Mouse (Mus musculus): ENCODE data around the gene AI854703.

The AI854703 gene

GRCm38 (mm10) chr6:48626464-48626863 is at the start of gene AI854703:
TSS of gene AI854703 (plus strand) at chr6:48626764.
- DNase-seq (ENCODE audit: low spot score): no peak

DNA sequence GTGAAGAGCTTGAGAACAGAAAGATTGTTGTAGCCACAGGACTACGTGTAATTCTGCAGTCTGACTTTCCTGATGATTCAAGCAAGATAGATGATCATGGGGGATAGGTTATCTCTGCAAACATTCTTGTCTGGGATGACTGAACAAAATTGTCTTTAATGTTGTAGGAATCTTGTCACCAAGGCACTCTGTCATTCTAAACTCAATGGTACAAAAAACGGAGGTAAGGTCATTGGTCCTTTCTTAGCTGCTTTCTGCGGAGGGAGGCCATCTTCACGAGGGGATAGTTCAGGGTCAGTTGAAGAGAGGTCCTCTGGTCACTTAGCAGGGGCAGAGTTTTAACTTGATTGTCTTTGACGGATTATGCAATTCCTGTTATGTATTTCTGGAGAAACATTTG is 47.8 kb upstream of the AI854703 start:
- no peak for DNase-seq (ENCODE audit: low spot score)

- DNase-seq (ENCODE audit: low spot score): no peak
These were observed 47.3 kb upstream of the AI854703 start for GRCm38 (mm10) chr6:48579215-48579648.

- no peak for DNase-seq (ENCODE audit: low spot score)
These were observed 45.3 kb upstream of the AI854703 start for GRCm38 (mm10) chr6:48581257-48581656.

DNA sequence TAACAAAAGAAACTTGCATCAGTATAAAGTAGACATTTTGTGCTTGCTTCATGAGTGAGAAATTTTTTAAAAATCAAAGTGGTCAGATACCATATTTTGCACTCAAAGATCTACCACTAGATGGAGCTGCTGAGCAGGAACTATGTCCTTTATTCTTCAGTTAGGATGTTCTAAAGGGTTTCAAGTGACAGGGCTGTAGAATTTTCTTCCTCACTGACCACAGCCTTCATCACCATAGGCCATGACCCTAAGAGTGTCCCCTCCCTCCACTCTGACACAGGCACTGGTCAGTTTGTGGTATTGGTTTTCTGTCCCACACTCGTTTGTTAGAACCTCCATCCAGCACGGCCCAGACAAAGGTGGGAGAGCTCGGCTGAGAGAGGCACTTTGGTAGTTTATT is 44.5 kb upstream of the AI854703 start:
- peak; percentile 33 for DNase-seq (ENCODE audit: low spot score)

GRCm38 (mm10) chr6:48589194-48589750 is 37.3 kb upstream of the AI854703 start, which contains the start of gene Gm45021:
TSS of gene Gm45021 (plus strand) at chr6:48589610.
- DNase-seq (ENCODE audit: low spot score): no peak

DNA sequence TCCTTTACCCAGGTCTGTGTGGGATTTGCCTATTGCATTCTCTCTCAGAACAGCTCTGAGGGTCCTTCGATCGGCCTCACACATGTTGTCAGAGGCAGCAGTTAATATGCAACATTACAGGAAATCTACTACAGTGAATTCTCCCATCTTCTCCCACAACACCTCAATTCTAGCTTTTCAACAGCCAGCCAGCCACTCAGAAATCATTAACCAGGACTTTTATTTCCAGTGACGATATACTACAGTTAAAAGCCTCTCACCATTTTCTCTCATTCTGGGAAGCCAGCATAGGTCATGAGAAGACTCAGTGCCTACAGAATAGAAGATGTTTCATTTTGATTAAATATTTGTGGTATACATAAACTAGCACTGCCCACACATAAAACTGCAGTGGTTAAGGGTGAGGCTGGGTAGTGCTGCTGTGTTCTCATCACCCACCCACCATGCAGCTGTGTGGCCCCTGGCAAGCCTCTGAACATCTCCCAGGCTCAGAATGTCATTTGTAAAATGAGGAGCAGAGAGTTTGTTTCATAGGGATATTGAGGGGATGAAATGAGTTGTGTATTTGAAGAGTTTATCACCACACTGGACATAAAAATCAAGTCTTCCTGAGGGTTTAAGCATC is 35.2 kb upstream of the AI854703 start:
- no peak for DNase-seq (ENCODE audit: low spot score)

- DNase-seq (ENCODE audit: low spot score): no peak
These were observed 34.7 kb upstream of the AI854703 start for GRCm38 (mm10) chr6:48591871-48592270.

- DNase-seq (ENCODE audit: low spot score): peak; percentile 95
These were observed 33.2 kb upstream of the AI854703 start, which contains the start of the genes Repin1 and Gm44965 for GRCm38 (mm10) chr6:48593158-48594042. TSS of gene Repin1 (plus strand) at chr6:48593883. TSS of gene Gm44965 (plus strand) at chr6:48593941.

DNA sequence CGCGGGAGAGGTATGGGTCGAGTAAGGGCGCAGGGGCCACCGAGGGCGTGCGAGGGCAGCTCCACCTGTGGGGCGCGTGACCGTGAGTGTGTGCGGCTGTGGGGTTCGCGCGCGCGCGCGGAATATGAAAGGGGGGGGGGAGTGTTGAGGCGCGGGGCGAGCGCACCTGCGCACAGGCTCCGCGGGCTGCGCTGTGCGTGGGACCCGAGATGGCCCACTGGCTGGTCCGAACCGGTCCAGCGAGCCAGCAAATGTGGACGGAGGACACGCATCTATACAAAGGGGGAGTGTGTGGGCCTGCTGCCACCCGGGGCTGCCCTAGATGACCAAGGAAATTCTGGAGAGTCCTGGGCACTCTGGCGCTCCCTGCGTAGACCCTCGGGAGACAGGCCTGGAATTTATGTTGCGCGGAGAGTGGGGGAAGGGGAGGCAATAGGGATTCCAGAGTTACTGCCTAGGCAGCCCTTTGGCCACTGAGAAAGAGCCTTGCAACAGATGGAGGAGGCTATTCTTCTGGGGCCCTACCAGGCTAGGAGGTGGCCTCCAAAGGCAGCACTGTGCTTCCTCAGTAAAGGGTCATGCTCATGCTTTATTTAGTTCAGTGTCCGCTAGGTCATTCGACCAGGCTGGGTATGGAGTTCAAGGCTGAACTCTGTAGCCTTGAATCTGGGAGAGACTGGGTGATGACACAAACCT is 32.4 kb upstream of the AI854703 start:
- DNase-seq (ENCODE audit: low spot score): peak; percentile 28

DNA sequence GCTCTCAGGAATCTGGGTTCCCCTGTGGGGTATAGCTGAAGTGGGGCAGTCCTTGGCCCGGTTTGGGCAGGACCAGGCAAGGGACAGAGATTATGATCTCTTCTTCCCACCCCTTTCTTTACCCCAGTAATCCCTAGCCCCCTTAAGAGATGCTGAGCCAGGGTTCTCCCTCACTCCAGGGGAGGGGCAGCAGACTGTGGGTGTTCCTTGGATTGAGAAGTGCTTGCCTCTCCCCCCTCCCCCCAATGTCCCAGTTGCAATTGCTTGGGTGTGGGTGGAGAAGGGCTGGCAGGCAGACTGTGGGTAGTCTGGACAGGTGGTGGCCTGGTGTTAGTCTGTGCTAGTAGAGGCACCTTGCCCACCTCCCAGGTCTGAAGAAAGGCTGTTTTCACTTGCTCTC is 31.3 kb upstream of the AI854703 start:
- no peak for DNase-seq (ENCODE audit: low spot score)

GRCm38 (mm10) chr6:48596545-48597232 is 29.9 kb upstream of the AI854703 start:
- DNase-seq (ENCODE audit: low spot score): no peak

GRCm38 (mm10) chr6:48597233-48597625 is 29.3 kb upstream of the AI854703 start:
- no peak for DNase-seq (ENCODE audit: low spot score)

DNA sequence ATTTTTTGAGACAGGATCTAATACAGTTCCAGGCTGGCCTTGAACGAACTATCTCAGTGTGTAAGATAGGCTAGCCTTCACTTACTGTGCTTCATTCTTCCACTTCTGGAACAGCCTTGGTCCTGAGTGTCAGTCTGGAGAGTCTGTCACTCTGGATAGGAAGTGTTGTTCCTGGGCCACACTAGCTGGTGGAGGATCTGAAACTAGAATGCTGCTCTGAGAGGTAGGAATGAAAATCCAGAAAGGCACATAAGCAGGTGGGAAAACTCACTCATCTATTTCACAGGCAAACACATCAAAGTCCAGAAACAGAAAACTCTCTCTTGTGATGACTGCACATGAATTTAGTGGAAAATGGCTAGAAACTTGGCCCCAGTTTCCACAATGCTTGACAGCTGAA is 26.0 kb upstream of the AI854703 start:
- no peak for DNase-seq (ENCODE audit: low spot score)

- peak; percentile 96 for DNase-seq (ENCODE audit: low spot score)
These were observed 25.1 kb upstream of the AI854703 start, which contains the start of gene Zfp775 for GRCm38 (mm10) chr6:48601271-48602079. TSS of gene Zfp775 (plus strand) at chr6:48602063.

- DNase-seq (ENCODE audit: low spot score): no peak
These were observed 24.4 kb upstream of the AI854703 start for GRCm38 (mm10) chr6:48602080-48602741.

DNA sequence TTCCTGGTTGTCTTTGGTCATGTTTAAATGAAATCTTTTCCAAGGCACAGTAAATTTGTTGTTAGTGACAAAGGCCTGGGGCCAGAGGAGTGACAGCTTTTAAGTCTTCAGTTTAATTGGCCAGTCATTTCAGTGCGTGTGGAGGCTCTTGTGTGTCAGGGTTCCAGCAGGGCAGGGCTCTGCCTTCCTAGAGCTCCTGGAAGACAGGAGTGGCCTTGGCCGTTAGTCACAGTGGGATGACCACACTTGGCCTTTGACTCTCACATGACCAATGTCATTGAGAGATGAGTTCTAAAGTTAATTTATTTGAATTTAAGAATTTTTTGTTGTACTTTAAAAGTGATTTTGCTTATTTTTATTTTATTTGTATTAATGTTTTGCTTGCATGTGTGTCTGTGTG is 18.4 kb upstream of the AI854703 start:
- DNase-seq (ENCODE audit: low spot score): no peak

DNA sequence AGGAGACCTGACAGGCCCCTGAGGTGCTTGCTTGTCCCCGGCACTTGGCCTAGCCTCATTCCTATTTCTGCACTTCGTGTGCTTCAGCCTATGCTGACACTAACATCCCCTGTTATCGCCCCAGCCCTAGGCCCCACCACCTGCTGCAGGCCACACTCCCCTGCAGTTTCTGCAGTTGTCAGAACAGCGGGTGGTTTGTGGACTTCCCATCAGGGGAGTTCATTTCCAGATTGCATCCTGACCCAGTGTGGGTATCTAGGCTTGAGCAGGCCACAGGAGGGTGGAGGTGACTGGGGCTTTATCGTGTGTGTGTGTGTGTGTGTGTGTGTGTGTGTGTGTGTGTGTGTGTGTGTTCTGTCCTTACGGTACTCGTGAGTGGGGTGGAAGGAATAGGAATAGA is 17.1 kb upstream of the AI854703 start:
- no peak for DNase-seq (ENCODE audit: low spot score)

DNA sequence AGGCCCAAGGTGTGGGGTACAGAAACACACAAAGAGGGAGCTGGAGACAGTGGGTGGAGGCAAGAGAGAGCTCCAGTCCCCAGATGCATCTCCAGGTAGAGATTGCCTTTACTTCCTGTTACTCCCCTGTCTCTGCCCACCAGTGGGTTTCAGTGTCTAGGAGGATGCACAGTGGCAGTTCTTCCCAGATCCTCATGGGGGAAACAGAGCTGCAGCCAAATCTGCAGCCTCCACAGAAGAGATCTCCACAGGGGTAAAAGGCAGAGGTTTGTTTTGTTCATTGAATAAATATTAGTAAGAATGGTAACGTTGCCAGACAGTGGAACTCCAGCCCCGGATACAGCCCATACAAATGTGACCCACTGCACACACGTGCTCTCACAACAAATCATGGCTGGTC is 15.9 kb upstream of the AI854703 start:
- no peak for DNase-seq (ENCODE audit: low spot score)

GRCm38 (mm10) chr6:48613464-48613863 is 13.1 kb upstream of the AI854703 start:
- DNase-seq (ENCODE audit: low spot score): no peak

Measured in ovary, postnatal 14 days (tissue).